Mouse (Mus musculus) limb, embryonic 13.5 days (tissue): ENCODE data around the gene Mynn. TPM values are rescaled to one million over a fixed set of nuclear protein-coding genes. Genes with fewer than 3 reads are reported as not detected.
A peak's percentile ranks its signal among the peaks of the same experiment; 100 is the strongest.

Source experiments
- ATAC-seq: fragments of 200-750 bp; cut with Nextera tagmentation; 2 replicates; pipeline ENCODE4 v1.8.0; 2017; ENCODE audit warnings: low read depth, moderate number of reproducible peaks, moderate TSS enrichment; ENCODE audit not compliant: low FRiP score
- H3K27ac ChIP-seq: fragments of 300-500 bp; sonication (generic); 2 replicates; pipeline ENCODE4 v1.5.1; 2015; ENCODE audit warnings: inconsistent platforms, mild to moderate bottlenecking, moderate library complexity
- H3K27me3 ChIP-seq: fragments of 300-500 bp; sonication (generic); 2 replicates; pipeline ENCODE4 v1.6.1; 2015; ENCODE audit warnings: mild to moderate bottlenecking, inconsistent platforms
- H3K36me3 ChIP-seq: fragments of 300-500 bp; sonication (generic); 2 replicates; pipeline ENCODE4 v1.6.1; 2015; ENCODE audit warnings: inconsistent platforms, mild to moderate bottlenecking, moderate library complexity
- H3K4me1 ChIP-seq: fragments of 300-500 bp; sonication (generic); 2 replicates; pipeline ENCODE4 v1.6.1; 2015; ENCODE audit warnings: inconsistent platforms
- H3K4me2 ChIP-seq: fragments of 300-500 bp; sonication (generic); replicated peaks from 2 replicates; pipeline ENCODE4 v1.6.1; 2015; ENCODE audit warnings: inconsistent platforms, mild to moderate bottlenecking, moderate library complexity
- H3K4me3 ChIP-seq: fragments of 300-500 bp; sonication (generic); 2 replicates; pipeline ENCODE4 v1.5.1; 2015; ENCODE audit warnings: moderate library complexity, mild to moderate bottlenecking, inconsistent platforms
- H3K9ac ChIP-seq: fragments of 300-500 bp; sonication (generic); 2 replicates; pipeline ENCODE4 v1.6.1; 2015; ENCODE audit warnings: mild to moderate bottlenecking, inconsistent platforms
- H3K9me3 ChIP-seq: fragments of 300-500 bp; sonication (generic); 2 replicates; pipeline ENCODE4 v1.6.1; 2016; ENCODE audit warnings: inconsistent platforms
- WGBS: fragments of 180-500 bp; shearing (Covaris S2); methylation state at CpG from one replicate; pipeline ENCODE4 v1.1.7; 2015; 5-methylcytosine and 5-hydroxymethylcytosine counted together
- polyA plus RNA-seq: library from polyadenylated mRNA; unstranded; fragments of >200 nt; fragmentation: Nextera tagmentation; extraction: Ambion mirVana; gene quantifications from 2 replicates; pipeline ENCODE4 v1.2.1, GENCODE M21; 2015

The Mynn gene
- polyA plus RNA-seq, 1 experiment from 2014 or later: 38.0 TPM

DNA sequence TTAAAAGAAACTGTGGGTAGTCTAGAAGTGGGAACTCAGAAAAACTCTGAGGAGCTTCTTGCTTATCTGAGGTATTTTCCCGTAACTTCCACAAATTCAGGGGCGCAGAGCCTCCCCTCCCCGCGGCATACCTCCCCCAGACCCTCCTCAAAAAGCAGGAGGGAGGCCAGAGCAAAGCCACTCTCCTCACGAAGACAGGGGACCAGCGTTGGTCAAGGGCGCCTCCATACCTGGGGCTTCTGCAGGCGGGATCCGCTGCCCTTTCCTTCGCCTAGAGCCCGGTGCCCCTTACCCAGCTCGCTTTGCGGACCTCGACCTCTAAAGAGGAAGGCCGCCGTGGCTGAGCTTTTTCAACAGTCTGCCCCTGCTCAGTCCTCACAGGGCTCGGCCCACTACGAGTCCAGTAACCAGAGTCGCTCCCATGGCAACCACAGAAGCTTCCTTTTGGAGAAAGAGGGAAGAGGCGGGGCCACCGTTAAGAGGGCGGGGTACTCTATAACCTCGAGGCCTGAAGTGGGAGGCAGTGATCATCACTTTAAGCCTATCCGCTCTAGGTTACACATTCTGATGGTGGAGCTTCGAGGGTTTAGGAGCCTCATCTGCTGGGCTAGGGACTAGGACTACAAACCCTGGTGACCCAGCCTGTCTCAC, 45.7 kb downstream of the Mynn start, which contains the start of gene Lrrc34:
TSS of gene Lrrc34 (minus strand) at position 430 of the 651 bp plus-strand sequence.
- no peak within 1 kb of the TSS for H3K27ac ChIP-seq
- peak within 1 kb of the TSS; percentile 40 for H3K4me3 ChIP-seq
- H3K27me3 ChIP-seq: peaks cover 42% of the 10 kb centered on the region
- peak within 1 kb of the TSS; percentile 65 for H3K9ac ChIP-seq
- WGBS: 2% methylated on average over 25 of the region's 25 CpGs
- H3K9me3 ChIP-seq: no peaks in the 10 kb centered on the region
- 0 out of 2 replicates have a peak, but pooled peaks cover 10% of the 10 kb centered on the region for H3K4me1 ChIP-seq
- H3K36me3 ChIP-seq: no peaks in the 10 kb centered on the region
- ATAC-seq: peak; percentile 92
- H3K4me2 ChIP-seq: peak within 1 kb of the TSS; percentile 74

GRCm38 (mm10) chr3:30648466-30648865, 46.6 kb downstream of the Mynn start:
- no peaks in the 10 kb centered on the region for H3K36me3 ChIP-seq
- ATAC-seq: no peak
- no peaks in the 10 kb centered on the region for H3K9me3 ChIP-seq
- peaks cover 42% of the 10 kb centered on the region for H3K27me3 ChIP-seq
- H3K4me2 ChIP-seq: no peak overlapping the region
- 0 out of 2 replicates have a peak, but pooled peaks cover 10% of the 10 kb centered on the region for H3K4me1 ChIP-seq
- H3K27ac ChIP-seq: no peak overlapping the region
- no peak overlapping the region for H3K4me3 ChIP-seq
- WGBS: 96% methylated on average over 2 of the region's 2 CpGs
- no peak overlapping the region for H3K9ac ChIP-seq

DNA sequence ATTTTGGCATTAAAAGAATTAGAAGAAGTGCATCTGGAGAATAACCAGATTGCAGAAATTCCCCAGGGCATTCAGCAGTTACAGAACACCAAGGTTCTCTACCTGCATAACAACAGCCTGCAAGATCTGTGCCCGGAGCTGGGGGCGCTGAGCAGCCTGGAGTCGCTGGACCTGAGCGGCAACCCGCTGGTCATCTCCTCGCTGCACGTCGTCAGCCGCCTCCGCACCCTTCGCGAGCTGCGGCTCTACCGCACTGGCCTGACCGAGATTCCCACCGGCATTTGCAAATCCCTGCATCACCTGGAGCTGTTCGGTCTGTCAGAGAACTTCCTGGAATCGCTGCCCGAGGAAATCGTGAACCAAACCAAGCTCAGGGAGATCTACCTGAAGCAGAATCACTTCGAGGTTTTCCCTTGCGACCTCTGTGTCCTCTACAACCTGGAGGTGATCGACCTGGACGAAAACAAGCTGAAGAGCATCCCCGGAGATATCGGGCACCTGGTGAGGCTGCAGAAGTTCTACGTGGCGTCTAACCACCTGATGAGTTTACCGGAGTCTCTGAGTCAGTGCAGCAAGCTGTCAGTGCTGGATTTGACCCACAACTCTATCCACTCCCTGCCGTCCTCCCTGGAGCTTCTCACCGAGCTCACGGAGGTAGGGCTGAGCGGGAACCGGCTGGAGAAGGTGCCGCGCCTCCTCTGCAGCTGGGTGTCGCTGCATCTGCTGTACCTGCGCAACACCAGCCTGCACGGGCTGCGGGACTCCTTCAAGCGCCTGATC, 48.4 kb downstream of the Mynn start:
- H3K4me1 ChIP-seq: 0 out of 2 replicates have a peak, but pooled peaks cover 10% of the 10 kb centered on the region
- peak overlapping the region; percentile 57 for H3K9ac ChIP-seq
- no peaks in the 10 kb centered on the region for H3K9me3 ChIP-seq
- no peaks in the 10 kb centered on the region for H3K36me3 ChIP-seq
- H3K27me3 ChIP-seq: peaks cover 42% of the 10 kb centered on the region
- H3K4me2 ChIP-seq: peak overlapping the region; percentile 75
- no peak overlapping the region for H3K27ac ChIP-seq
- under 1% methylated on average over 41 of the region's 41 CpGs for WGBS
- no peak for ATAC-seq
- peak overlapping the region; percentile 44 for H3K4me3 ChIP-seq

DNA sequence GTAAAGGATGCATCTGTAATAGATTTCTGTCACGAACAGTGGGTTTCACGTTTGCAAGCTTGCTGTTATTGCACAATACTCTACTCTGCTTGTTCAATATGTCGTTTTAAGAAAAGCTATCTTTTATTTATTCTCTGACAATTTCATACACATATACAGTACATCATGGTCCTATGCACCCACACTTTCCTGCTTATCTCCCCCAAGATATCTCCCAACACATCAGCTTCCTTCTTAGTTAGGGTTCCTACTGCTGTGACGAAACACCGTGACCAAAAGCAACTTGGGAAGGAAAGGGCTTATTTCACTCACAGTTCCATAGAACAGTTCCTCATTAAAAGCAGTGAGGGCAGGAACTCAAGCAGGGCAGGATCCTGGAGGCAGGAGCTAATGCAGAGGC, 54.1 kb downstream of the Mynn start:
- H3K9ac ChIP-seq: no peak overlapping the region
- no peaks in the 10 kb centered on the region for H3K9me3 ChIP-seq
- no peak overlapping the region for H3K4me2 ChIP-seq
- H3K27ac ChIP-seq: no peak overlapping the region
- H3K4me3 ChIP-seq: no peak overlapping the region
- no peak for ATAC-seq
- H3K36me3 ChIP-seq: no peaks in the 10 kb centered on the region
- H3K27me3 ChIP-seq: peaks cover 12% of the 10 kb centered on the region
- no peaks in the 10 kb centered on the region for H3K4me1 ChIP-seq
- WGBS: 85% methylated on average over 5 of the region's 5 CpGs

DNA sequence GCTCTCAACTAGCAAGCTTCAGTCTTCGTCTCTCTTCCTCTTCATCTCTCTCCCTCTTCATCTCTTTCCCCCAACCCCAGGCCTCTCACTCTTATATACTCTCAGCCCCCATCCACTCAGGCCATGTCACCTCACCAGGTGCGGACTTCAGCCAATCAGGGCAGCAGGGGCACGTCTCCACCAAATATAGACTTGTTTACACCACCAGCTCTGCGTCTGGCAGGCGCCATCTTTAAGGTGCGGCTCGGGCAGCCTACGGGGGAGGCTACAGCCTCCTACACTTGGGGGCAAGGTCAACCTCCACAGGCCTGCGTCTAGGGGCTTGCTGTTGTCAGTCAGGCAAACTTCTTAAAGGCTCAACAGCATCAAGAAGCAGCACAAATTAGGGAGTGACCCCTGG, 56.6 kb downstream of the Mynn start:
- H3K4me3 ChIP-seq: no peak overlapping the region
- no peak overlapping the region for H3K9ac ChIP-seq
- H3K27me3 ChIP-seq: no peaks in the 10 kb centered on the region
- H3K36me3 ChIP-seq: no peaks in the 10 kb centered on the region
- no peaks in the 10 kb centered on the region for H3K4me1 ChIP-seq
- WGBS: 87% methylated on average over 9 of the region's 9 CpGs
- no peak overlapping the region for H3K27ac ChIP-seq
- no peak for ATAC-seq
- H3K4me2 ChIP-seq: no peak overlapping the region
- H3K9me3 ChIP-seq: no peaks in the 10 kb centered on the region

Other genes starting within 250 kb of the Mynn start
- 87.4 and 90.7 TPM in 2 replicates for gene Mecom, start 54.1 kb upstream of the Mynn start, polyA plus RNA-seq
- gene Actrt3, start 2.1 kb upstream of the Mynn start, polyA plus RNA-seq: 0.11 TPM in 1 of 2 replicates, not detected in the other
- gene Lrriq4, start 42.4 kb downstream of the Mynn start, polyA plus RNA-seq: not detected in 2 replicates
- gene Lrrc34, start 45.8 kb downstream of the Mynn start, polyA plus RNA-seq: 1.3 and 1.7 TPM in 2 replicates
- not detected in 2 replicates for gene Lrrc31, start 97.8 kb downstream of the Mynn start, polyA plus RNA-seq
- gene Samd7, start 144.2 kb downstream of the Mynn start, polyA plus RNA-seq: not detected in 2 replicates
- gene Sec62, start 190.8 kb downstream of the Mynn start, polyA plus RNA-seq: 97.3 and 103 TPM in 2 replicates